Mouse (Mus musculus): ENCODE results near the gene Spag9. TPM values are rescaled to one million over a fixed set of nuclear protein-coding genes. Genes with fewer than 3 reads are reported as not detected.

Gene Spag9
- total RNA-seq (2021), result 100 to 1,000 TPM; 134 to 170 TPM
- long read RNA-seq, experiment 1, full-length matches to known transcripts, result 13 of 57 reads
- long read RNA-seq, experiment 1, partial matches to known transcripts, result 23 of 57 reads
- long read RNA-seq, experiment 1, other reads (novel, unspliced or antisense), result 21 of 57 reads
- long read RNA-seq, experiment 2, full-length matches to known transcripts, result 7 of 51 reads
- long read RNA-seq, experiment 2, partial matches to known transcripts, result 12 of 51 reads
- long read RNA-seq, experiment 2, other reads (novel, unspliced or antisense), result 32 of 51 reads

DNA sequence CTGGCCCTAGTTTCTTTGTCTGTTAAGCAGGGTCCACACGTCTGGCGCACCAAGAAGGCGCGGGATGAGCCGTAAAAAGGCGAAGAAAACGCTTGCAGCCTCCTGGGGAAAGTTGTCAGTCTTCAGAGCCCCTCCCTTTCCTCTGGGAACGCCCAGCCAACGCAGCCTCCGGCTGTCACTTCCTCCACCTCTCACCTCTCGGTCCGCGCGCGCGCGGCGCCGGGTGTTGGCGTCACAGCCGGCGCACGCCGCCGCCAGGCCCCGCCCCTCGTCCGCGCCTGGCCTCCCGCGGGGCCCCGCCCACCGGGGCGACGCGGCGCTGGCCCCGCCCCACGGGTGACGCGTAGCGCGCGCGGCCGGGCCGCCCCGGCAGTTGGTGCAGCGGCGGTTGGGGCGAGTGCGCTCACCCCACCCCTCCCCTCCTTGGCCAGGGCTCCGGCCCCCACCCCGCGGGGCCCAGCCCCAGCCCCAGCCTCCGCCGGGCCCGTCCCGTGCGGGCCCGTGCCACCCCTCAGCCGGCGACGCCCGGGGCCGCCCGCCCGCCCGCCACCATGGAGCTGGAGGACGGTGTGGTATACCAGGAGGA lies at the start of gene Spag9:
TSS of gene Spag9 (plus strand) at position 372 of the 586 bp plus-strand sequence.
- peak; percentile 93 for DNase-seq (ENCODE audit: low spot score)

GRCm38 (mm10) chr11:93948887-93949567 lies 46.9 kb upstream of the Spag9 start:
- DNase-seq (ENCODE audit: low spot score), result no peak

DNA sequence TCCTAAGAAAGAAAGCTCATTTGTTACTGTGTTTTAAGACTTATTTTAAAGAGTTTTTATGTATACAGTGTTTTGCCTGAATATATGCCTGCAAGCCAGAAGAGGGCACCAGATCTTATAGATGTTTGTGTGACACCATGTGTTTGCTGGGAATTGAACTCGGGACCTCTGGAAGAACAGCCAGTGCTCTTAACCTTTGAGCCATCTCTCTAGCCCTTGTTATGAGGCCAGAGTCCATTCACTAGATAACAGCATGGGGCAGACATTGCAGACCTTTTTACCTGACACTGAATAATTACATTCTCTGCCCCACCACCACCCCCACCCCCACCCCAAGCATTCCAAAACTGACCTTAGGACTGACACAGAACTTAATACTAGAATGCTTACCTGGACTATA lies 45.8 kb upstream of the Spag9 start:
- DNase-seq (ENCODE audit: low spot score), result no peak

DNA sequence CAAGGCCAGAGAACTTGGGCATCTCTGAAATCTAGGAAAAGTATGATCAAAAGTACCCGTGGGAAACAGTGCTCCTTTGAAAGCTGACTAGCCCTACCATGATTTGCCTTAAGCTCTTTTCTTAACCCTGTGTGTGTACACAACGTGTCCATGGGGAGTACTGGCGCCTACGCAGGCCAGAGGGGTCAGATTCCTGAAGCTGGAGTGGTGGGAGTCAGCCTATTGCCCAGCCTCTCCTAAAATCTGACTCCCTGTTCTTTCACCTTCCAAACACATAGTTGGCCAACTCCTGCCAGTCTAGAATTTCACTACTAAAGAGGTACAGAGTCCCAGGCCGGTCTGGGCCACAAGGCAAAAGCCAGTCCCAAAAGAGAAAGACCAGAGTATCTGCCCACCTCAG lies 43.5 kb upstream of the Spag9 start:
- DNase-seq (ENCODE audit: low spot score), result peak; percentile 38

GRCm38 (mm10) chr11:93954738-93955255 lies 41.1 kb upstream of the Spag9 start:
- no peak for DNase-seq (ENCODE audit: low spot score)

GRCm38 (mm10) chr11:93955256-93956150 lies 40.4 kb upstream of the Spag9 start:
- peak; percentile 94 for DNase-seq (ENCODE audit: low spot score)

DNA sequence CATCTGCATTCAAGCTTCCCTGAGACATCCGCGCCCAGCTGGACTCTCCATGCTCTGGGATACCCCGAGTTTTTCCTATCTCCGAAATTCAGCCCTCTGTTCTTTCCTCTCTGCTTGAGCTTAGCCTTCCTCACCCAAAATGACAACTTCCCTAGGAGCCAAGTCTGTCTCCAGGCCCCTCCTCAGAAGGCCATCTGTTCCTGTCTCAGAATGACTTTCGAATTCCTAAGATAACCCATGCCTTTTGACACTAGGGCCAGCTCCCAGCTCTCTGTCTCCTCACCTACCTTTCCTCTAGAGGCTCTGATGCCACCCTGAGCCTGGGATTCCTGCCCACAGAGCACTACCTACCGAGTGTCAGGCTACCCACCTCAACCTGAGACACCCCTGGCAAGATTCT lies 39.7 kb upstream of the Spag9 start, which contains the start of gene Nme2:
TSS of gene Nme2 (minus strand) at position 101 of the 400 bp plus-strand sequence.
- no peak for DNase-seq (ENCODE audit: low spot score)

DNA sequence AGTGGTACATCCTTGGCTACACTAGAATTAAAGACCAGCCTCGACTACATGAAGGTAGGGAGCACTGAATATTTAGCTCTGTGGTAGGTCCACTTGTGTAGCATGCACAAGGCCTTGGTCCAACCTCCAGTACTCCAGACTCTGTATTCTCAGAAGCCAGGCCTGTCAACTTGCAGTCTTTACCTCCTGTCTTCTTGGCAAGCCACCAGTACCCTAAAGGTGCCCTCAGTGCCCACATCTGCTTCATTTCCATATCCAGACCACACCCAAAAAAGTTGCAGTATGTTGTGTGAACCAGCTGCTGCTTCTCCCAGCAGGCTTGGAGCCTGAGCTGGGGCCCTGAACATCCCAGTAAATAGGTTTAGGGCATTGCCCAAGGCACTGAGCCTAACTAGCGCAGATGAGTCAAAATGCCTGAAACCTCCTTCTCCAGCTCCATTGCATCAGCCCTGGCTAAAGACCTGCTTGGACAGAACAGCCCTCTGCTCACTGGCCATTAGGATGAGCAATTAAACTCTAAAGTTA lies 38.8 kb upstream of the Spag9 start:
- no peak for DNase-seq (ENCODE audit: low spot score)

- no peak for DNase-seq (ENCODE audit: low spot score)
These were observed 38.1 kb upstream of the Spag9 start for GRCm38 (mm10) chr11:93957746-93958145.

DNA sequence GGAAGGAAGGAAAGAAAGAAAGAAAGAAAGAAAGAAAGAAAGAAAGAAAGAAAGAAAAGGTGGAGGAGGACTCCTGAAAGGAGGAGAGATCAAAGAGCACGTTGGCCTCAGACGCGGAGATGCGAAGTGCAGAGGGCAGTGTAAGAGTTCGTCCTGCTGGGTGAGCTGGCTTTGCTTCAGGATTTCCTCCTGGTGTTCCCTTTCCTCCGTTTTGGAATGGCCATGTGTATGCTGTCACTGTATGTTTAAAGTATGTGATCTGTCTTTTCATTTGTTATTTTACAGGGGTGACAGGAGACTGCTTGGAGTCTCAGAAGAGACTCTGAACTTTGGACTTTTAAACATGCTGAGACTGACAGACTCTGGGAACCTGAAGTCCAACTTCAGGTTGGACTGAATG lies 34.4 kb upstream of the Spag9 start:
- DNase-seq (ENCODE audit: low spot score), result no peak

DNA sequence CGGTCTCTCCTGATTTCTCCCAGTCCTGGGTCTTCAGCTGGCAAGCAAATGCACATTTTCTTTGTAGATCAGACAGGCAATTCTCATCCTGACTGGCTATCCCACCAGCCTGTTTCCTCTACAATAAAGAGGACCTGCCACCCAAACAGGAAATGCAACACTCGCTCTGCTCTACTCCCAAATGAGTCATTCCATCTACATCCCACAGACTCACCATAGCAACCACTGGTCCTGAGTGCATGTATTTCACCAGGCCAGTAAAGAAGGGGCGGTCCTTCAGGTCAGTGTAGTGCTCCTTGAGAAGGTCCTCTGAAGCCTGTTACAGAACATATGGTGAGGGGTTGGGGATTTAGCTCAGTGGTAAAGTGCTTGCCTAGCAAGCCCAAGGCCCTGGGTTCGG lies 32.9 kb upstream of the Spag9 start:
- no peak for DNase-seq (ENCODE audit: low spot score)

DNA sequence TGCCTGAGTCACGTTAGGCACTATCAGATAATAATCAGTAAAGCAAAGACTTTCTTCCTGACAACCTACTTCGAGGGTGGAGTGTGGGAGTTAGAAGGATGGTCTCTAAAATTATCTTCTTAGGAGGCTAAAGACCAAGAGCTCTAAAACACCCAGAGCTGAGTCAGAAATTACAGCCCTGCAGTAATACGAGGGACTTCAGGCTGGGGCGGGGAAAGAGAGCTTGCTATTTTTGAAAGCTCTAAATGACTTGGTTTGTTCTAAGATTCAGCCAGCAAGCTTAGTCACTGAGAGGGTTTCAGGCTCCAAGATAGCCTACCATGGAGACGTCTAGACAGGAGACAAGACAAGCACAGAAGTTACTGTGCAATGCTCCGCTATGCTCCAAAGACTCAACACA lies 30.5 kb upstream of the Spag9 start:
- no peak for DNase-seq (ENCODE audit: low spot score)

DNA sequence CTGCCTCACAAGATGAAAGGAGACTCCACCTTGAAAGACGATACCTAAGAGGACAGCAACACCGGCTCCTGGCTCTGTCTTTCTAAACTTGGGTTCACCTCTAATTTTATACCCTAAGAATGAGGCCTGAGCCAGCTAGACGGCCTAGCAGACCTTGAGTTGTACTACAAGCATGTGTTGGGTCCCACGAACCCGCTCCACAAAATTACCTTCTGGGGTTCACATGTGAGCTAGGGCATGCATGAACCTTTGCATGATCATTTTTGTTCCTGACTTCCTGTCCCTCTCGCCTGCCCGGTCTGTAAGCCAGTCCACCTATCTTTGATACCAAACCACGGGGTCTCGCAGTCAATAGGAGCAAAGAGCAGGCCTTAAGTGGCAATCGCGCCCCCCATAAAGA lies 28.5 kb upstream of the Spag9 start:
- no peak for DNase-seq (ENCODE audit: low spot score)

DNA sequence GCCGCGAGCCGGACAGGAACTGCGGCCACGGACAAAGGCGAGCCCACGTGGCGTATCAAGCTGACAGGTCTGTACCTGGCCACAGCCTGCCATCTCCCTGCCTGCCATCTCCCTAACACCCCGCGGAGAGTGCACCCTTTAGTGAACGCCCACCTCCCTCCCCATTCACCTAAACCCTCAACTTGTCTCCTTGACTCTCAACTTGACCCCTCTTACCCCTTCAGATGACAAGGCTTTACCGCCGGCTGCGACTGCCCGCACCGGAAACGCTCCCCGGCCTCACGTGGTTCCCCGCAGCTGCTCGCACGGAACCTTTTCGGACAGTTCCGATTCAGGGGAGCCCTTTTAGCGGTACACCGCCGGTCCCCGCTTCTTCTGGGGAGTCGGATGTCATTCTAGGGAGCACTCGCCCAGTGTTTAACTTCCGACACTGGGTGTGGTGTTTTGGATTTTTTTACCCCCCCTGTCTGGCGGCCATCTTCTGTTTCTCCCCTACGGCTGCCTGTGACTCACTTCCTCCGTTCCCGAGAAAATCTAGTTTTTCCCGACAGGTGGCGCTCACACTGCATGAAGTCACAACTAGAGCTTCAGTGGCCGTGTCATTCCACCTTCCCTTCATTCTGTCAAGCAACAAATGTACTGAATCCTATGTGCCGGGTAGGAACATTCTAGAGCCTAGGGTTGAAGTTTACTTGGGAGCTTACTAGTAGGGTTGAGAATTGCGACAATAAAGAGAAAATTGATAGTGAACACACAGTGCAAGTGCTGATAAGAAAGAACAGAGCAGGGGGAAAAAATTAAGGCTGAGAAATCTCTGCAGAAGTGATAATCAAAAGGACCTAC lies 27.7 kb upstream of the Spag9 start, which contains the start of the genes Gm20390 and Nme1:
TSS of gene Gm20390 (minus strand) at position 289 of the 843 bp plus-strand sequence.
TSS of gene Nme1 (minus strand) at position 517 of the 843 bp plus-strand sequence.
- DNase-seq (ENCODE audit: low spot score), result peak; percentile 99

GRCm38 (mm10) chr11:93968848-93969128 lies 27.1 kb upstream of the Spag9 start:
- DNase-seq (ENCODE audit: low spot score), result no peak

DNA sequence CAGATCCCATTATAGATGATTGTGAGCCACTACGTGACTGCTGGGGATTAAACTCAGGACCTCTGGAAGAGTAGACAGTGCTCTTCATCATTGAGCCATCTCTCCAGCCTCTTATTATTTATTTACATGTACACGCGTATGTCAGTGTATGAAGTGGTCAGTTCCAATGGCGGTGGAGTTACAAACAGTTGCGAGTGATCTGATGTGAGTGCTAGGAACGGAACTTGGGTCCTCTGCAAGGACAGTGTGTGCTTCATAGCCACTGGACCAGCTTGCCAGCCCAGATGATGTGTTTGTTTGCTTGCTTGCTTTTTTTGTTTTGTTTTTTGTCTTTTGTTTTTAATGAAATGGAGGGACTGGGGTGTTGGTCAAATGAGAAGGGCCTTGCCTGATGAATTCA lies 26.7 kb upstream of the Spag9 start:
- no peak for DNase-seq (ENCODE audit: low spot score)

DNA sequence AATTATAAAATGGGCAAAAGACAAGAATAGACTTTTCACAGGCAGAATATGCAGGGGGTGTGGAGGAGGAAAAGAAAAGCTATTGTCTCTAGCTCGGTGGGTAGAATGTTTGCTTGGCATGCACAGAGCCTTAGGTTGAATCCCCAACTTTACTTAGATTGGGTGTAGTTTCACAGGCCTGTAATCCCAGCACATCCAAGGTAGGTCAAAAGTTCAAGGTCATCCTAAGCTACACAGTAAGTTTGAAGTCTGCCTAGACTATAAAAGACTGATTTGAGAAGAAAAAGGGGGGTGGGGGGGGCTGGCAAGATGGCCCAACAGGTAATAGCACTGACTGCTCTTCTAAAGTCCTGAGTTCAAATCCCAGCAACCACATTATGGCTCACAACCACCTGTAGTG lies 26.1 kb upstream of the Spag9 start:
- DNase-seq (ENCODE audit: low spot score), result no peak

DNA sequence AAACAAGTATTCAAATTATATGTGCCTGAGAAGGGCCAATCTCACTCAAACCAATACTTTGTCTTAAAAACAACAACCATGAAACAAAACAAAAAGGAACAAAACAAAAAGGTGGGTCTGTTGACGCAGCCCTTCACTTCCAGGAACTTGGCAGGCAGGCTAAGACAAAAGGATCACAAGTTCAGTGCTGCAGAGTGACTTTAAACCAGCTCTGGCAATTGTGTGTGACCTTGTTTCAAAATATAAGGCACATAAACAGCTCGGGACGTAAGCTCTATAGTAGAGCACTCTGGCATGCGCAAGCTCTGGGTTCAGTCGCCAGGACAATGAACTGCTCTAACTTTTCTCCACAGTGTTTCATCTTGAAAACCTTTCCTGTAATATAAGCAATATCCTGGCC lies 22.9 kb upstream of the Spag9 start:
- no peak for DNase-seq (ENCODE audit: low spot score)

GRCm38 (mm10) chr11:93979502-93980049 lies 16.3 kb upstream of the Spag9 start:
- no peak for DNase-seq (ENCODE audit: low spot score)

DNA sequence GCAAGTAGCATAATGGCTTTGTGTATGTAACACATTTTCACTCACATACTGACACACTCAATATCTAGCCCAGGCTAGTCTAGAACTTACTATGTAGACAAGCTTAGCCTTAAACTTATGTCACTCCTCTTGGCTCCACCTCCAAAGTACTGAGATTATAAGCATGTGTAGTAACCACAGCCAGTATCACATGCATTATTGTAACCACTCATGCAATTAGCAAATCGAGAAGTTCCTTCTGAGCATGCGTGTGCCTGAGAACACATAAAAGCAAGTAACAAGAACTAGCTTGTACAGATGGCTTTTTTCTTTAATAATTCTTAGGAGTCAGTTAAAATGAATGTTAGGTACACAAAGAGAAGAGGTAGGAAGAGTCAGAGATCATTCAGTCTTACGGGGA lies 11.3 kb upstream of the Spag9 start:
- DNase-seq (ENCODE audit: low spot score), result no peak
